Mouse (Mus musculus) limb, embryonic 12.5 days (tissue): Measurements from ENCODE around the gene Lrrc25. TPM values are rescaled to one million over a fixed set of nuclear protein-coding genes. Genes with fewer than 3 reads are reported as not detected.
A peak's percentile ranks its signal among the peaks of the same experiment; 100 is the strongest.

ENCODE experiments used
- ATAC-seq: fragments of 200-750 bp; cut with Nextera tagmentation; 2 replicates; pipeline ENCODE4 v1.8.0; 2017; ENCODE audit warnings: low read depth, moderate TSS enrichment; ENCODE audit not compliant: insufficient number of reproducible peaks, insufficient read depth, low FRiP score, low TSS enrichment
- H3K27ac ChIP-seq: fragments of 300-500 bp; sonication (generic); 2 replicates; pipeline ENCODE4 v1.5.1; 2016; ENCODE audit warnings: mild to moderate bottlenecking, moderate library complexity
- H3K27me3 ChIP-seq: fragments of 300-500 bp; sonication (generic); 2 replicates; pipeline ENCODE4 v1.6.1; 2016; ENCODE audit warnings: mild to moderate bottlenecking, moderate library complexity
- H3K36me3 ChIP-seq: fragments of 300-500 bp; sonication (generic); 2 replicates; pipeline ENCODE4 v1.6.1; 2016; ENCODE audit warnings: mild to moderate bottlenecking, moderate library complexity
- H3K4me1 ChIP-seq: fragments of 300-500 bp; sonication (generic); replicated peaks from 2 replicates; pipeline ENCODE4 v1.6.1; 2016
- H3K4me2 ChIP-seq: fragments of 300-500 bp; sonication (generic); 2 replicates; pipeline ENCODE4 v1.6.1; 2016; ENCODE audit warnings: mild to moderate bottlenecking, moderate library complexity
- H3K4me3 ChIP-seq: fragments of 300-500 bp; sonication (generic); replicated peaks from 2 replicates; pipeline ENCODE4 v1.5.1; 2016; ENCODE audit warnings: mild to moderate bottlenecking
- H3K9ac ChIP-seq: fragments of 300-500 bp; sonication (generic); replicated peaks from 2 replicates; pipeline ENCODE4 v1.6.1; 2016; ENCODE audit warnings: mild to moderate bottlenecking, moderate library complexity
- H3K9me3 ChIP-seq: fragments of 300-500 bp; sonication (generic); 2 replicates; pipeline ENCODE4 v1.6.1; 2016; ENCODE audit warnings: mild to moderate bottlenecking, moderate library complexity
- WGBS: fragments of 180-500 bp; shearing (Covaris S2); methylation state at CpG from one replicate; pipeline ENCODE4 v1.1.7; 2016; 5-methylcytosine and 5-hydroxymethylcytosine counted together
- polyA plus RNA-seq: library from polyadenylated mRNA; unstranded; fragments of >200 nt; fragmentation: Nextera tagmentation; extraction: Ambion mirVana; gene quantifications from 2 replicates; pipeline ENCODE4 v1.2.1, GENCODE M21; 2016

Gene Lrrc25
- polyA plus RNA-seq, 1 experiment from 2014 or later: 1.2 TPM

DNA sequence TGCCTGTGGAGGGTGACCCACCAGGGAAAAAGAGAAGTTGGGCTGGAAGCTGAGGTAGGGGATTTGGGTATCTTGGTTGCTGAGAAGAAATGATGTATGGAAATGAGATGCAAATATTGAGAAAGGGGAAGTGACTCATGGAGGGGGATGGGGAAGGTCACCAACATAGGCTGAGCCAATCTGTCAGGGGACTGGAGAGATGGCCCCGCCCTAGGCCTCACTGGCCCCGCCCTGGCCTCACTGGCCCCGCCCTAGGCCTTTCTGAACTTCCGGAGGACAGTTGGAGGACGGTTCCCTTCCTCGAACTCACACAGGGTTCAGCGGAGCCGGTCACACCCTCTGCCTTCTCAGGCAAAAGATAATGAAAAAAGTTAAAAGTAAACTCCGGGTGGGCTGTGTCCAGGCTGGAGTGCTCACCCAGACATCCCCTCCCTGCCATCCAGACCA is 3.0 kb downstream of the Lrrc25 start:
- Histone ChIP-seq H3K4me3 (no peak overlapping the region), H3K27ac (no peak overlapping the region)
- no peak for ATAC-seq

DNA sequence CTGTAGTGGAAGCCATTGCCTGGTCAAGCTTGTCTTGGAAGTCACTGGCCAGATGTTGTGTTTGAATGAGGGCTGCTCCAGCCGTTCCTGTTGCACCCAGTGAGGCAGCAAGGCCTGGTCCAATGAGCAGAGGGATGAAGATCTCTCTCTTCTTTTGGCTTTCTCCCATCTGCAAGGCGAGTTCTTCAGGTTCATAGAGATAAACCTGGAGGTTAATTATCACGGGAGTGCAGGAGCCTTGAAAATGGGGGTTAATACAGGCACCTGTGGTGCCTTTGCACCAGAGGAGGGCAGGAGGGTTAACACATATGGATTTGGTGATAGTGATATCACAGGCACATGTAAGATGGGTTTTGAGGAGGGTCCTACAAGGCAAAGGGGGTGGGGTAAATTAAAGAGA is 6.3 kb downstream of the Lrrc25 start:
- H3K27ac ChIP-seq: no peak overlapping the region
- no peak overlapping the region for H3K4me3 ChIP-seq
- H3K9ac ChIP-seq: no peak overlapping the region
- WGBS: 60% methylated on average over 3 of the region's 3 CpGs
- H3K27me3 ChIP-seq: peaks cover 29% of the 10 kb centered on the region
- H3K4me2 ChIP-seq: no peak overlapping the region
- no peaks in the 10 kb centered on the region for H3K9me3 ChIP-seq
- peaks cover 18% of the 10 kb centered on the region for H3K4me1 ChIP-seq
- no peak for ATAC-seq
- no peaks in the 10 kb centered on the region for H3K36me3 ChIP-seq

More for the DNA sequence above, 3.0 kb downstream of the Lrrc25 start:
- Histone ChIP-seq H3K9ac (no peak overlapping the region), H3K36me3 (no peaks in the 10 kb centered on the region), H3K4me1 (peaks cover 13% of the 10 kb centered on the region), H3K9me3 (no peaks in the 10 kb centered on the region), H3K4me2 (no peak overlapping the region), H3K27me3 (peaks cover 29% of the 10 kb centered on the region)
- WGBS: 37% methylated on average over 9 of the region's 9 CpGs

DNA sequence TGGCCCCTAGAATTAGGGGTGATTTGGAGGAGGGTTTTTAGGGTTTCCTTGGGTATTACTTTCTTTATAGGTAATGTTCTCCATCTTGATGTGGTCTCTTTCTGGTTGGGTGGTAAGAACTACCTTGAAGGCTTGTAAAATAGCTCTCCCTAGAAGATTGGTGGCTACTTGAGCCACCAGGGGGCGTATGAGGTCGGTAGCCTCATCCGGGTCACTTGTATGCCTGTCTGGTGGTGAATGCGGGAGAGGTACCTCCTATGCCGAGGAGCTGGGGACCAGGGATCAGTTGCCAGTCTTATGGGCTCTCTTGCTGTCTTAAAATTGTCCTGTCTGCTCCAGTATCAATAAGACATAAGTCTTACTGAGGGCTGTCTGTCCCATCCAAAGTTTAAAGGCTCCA is 9.1 kb downstream of the Lrrc25 start:
- ATAC-seq: no peak
- 0 out of 2 replicates have a peak overlapping the region, but pooled peaks have one; percentile 53 for H3K27ac ChIP-seq
- WGBS: 20% methylated on average over 5 of the region's 5 CpGs
- no peaks in the 10 kb centered on the region for H3K9me3 ChIP-seq
- no peak overlapping the region for H3K9ac ChIP-seq
- peaks cover 29% of the 10 kb centered on the region for H3K27me3 ChIP-seq
- peaks cover 14% of the 10 kb centered on the region for H3K4me1 ChIP-seq
- H3K4me3 ChIP-seq: no peak overlapping the region
- H3K36me3 ChIP-seq: no peaks in the 10 kb centered on the region
- H3K4me2 ChIP-seq: peak overlapping the region; percentile 19

DNA sequence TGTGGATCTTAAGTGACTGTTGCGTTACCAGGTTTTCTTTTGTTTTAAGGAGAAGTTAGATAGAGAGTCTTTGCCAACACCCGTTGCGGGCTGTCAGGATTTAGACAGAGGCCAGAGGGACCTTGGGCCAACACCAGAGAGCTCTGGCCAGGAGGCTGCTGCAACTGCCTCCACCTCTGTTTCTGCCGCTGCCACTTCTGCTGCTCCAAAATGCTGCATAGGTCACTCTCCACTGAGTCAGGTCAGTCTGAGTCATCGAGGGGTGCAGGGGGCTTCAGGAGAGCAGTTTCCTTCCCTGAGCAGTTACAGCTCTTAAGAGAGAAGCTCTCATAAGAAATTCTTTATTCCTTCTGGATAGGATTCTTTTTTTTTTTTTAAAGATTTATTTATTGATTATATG is 11.1 kb downstream of the Lrrc25 start:
- H3K9ac ChIP-seq: no peak overlapping the region
- ATAC-seq: no peak
- H3K4me3 ChIP-seq: no peak overlapping the region
- WGBS: 89% methylated on average over 5 of the region's 5 CpGs
- H3K4me1 ChIP-seq: peaks cover 29% of the 10 kb centered on the region
- no peak overlapping the region for H3K27ac ChIP-seq
- no peaks in the 10 kb centered on the region for H3K9me3 ChIP-seq
- peaks cover 25% of the 10 kb centered on the region for H3K27me3 ChIP-seq
- H3K36me3 ChIP-seq: no peaks in the 10 kb centered on the region
- H3K4me2 ChIP-seq: no peak overlapping the region

DNA sequence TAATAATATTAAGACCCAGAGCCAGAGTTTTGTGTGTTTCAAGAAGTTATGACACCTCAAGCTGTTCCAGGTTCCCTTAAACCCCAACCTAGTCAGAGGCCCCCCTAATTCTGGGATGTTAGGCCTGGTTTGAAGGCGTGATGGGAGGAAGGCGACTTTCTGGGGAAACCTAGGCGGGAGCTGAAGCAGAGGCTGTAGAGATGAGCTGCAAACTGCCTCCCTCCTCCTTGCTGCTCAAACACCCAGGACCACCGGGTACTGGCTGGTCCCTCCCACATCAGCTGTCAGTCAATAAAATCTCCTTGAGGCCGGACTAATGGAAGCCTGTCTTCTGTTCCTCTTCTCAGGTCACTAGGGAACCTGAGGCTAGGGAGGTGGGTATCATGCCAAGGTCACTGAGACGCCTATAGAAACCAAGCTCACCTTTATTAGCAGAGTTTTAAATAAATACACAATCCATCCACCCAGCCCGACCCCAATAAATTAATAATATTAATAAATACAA is 13.1 kb downstream of the Lrrc25 start:
- Histone ChIP-seq H3K9ac (peak overlapping the region; percentile 59), H3K9me3 (no peaks in the 10 kb centered on the region), H3K27ac (0 out of 2 replicates have a peak overlapping the region, but pooled peaks have one; percentile 53), H3K36me3 (no peaks in the 10 kb centered on the region), H3K27me3 (peaks cover 23% of the 10 kb centered on the region), H3K4me2 (peak overlapping the region; percentile 73), H3K4me1 (peaks cover 33% of the 10 kb centered on the region), H3K4me3 (peak overlapping the region; percentile 54)
- no peak for ATAC-seq
- WGBS: 56% methylated on average over 7 of the region's 7 CpGs

DNA sequence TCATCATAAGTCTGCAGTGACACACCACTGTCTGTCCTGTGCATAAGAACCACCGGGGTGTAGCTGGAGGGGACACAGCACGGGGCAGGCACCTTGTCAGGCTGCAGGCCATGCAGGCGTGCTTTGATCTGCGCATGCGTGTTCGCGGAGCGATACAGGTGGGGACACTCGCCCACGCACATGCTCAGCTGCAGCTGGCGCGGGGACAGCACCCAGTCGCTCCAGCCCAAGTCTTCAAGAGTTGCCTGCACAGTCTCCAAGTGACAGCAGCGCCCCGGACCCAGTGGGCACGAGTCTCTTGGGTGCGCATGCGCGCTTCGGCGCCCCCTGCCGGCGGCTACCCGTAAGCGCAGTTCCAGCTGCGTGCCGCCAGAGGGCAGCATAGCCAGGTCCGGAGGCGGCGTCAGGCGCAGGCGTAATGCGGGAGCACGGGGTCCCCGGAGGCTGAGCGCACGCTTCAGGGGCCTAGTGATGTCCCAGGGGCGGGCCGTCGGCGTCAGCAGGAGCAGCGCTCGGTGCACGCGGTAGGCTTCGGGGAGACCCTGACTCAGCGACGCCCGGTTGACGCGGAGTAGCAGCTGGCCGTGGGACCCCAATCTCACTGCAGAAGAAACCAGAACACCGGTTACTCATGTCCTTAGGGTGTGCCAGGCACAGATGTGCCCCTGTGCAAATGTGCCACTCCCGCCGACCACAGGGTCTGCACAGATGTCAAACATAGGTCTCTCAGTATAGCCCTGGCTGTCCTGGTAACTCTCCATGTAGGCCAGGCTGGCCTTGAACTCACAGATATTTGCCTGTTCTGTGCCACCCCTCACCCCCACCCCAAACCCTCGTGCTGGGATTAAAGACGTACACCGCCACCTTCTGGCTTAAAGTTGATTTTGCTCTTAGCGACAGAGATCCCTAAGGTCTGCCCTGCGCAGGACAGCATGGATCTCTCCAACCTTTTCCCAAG is 13.9 kb downstream of the Lrrc25 start:
- Histone ChIP-seq H3K4me3 (peak overlapping the region; percentile 54), H3K4me2 (peak overlapping the region; percentile 73), H3K4me1 (peaks cover 38% of the 10 kb centered on the region), H3K9ac (peak overlapping the region; percentile 59), H3K27ac (peak overlapping the region; percentile 53), H3K27me3 (peaks cover 23% of the 10 kb centered on the region), H3K36me3 (no peaks in the 10 kb centered on the region), H3K9me3 (no peaks in the 10 kb centered on the region)
- peak; percentile 83 for ATAC-seq
- WGBS: 1% methylated on average over 60 of the region's 60 CpGs

DNA sequence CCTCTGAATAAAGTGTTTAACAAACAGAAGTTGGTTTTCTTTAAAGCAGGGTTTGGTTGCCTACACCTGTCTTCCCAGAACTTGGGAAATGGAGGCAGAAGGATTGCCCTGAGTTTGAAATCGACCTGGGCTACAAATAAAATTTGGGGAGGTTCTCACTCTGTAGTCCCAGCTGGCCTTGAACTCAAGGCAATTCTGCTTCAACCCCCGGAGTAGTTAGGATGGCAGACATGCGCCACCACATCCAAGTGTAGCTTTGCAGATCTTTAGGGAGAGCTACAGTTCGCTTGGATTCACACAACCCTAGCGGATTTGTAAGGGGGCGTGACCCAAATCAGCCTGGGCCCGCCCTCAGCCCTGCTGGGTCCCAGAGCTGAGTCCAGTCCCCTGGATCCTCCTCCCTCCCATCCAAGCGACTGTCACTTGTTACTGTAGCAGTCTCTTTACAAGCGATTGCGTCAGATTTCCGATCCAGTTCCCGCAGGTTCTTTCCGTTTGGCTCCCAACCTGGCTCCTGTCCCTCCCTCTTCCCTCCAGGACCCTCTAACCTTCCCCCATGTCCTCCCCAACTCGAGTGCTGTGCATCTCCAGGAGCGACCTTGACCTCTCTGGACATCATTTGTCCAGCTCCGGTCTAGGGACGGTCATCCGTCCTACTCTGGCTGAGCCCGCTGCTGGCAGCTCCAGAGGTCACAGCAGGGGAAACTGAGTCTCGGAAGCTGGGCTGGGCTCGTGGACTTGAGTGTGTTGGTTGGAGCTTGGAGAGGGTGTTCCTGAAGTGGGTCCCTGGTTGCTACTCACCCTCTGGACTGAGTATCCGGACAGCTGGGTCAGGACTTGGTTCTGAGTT is 14.8 kb downstream of the Lrrc25 start:
- no peaks in the 10 kb centered on the region for H3K36me3 ChIP-seq
- H3K4me2 ChIP-seq: peak overlapping the region; percentile 73
- H3K4me3 ChIP-seq: 0 out of 2 replicates have a peak overlapping the region, but pooled peaks have one; percentile 54
- H3K27ac ChIP-seq: no peak overlapping the region
- H3K9ac ChIP-seq: no peak overlapping the region; the same call in 1 of the 2 replicates
- H3K9me3 ChIP-seq: no peaks in the 10 kb centered on the region
- H3K27me3 ChIP-seq: peaks cover 23% of the 10 kb centered on the region
- 13% methylated on average over 22 of the region's 22 CpGs for WGBS
- H3K4me1 ChIP-seq: peaks cover 34% of the 10 kb centered on the region
- 0 out of 2 replicates have a peak, but pooled peaks have one; percentile 38 for ATAC-seq

DNA sequence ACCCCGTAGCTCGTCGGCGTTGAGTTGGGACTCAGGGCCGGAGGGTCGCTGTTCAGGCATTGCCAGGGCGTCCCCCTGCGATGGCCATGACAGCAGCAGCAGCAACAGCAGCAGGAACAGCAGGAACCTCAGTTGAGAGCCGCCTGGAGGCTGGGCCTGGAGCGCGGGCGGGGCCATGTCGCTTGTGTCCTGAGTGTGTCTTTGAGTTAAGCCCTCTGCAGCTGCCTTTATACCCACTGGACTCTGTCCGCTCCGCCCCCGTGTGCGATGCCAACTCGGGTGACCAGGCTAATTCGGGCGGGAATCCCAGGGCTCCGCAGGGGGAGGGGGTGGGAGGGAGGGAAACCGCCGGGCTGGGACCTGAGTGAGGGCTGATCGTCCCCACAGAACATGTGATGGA is 15.5 kb downstream of the Lrrc25 start:
- Histone ChIP-seq H3K27me3 (peaks cover 23% of the 10 kb centered on the region), H3K4me3 (no peak overlapping the region), H3K9me3 (no peaks in the 10 kb centered on the region), H3K4me2 (no peak overlapping the region), H3K36me3 (no peaks in the 10 kb centered on the region), H3K9ac (no peak overlapping the region), H3K4me1 (peaks cover 38% of the 10 kb centered on the region), H3K27ac (no peak overlapping the region)
- 17% methylated on average over 24 of the region's 24 CpGs for WGBS
- no peak for ATAC-seq

DNA sequence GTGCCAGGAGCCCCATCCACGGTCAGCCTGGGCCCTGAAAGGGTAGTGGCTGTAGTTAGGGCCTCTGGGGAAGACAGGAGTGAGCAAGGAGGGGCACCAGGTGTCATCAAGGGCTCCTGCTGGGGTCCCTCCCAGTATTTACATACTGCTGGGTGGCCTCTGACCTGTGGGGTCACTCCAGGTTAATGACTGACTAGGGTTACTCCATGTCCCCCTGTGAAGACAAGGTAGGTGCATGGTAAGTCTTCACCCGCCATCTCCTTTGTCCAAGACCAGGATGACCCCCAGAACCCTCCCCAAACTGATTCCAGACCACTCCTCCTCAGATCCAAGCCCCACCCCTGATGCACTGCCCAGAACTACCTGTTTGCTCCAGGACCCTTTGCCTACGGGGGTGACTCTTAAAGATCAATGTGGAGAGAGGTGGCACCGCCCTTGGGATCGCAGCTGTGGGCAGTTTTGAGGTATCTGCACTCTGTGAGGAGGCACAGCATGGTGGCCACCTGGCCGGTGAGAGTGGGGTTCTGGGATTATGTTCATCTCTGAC is 16.5 kb downstream of the Lrrc25 start, which contains the start of gene Gdf15:
Gene Gdf15 (minus strand): TSS at position 111 of the 547 bp plus-strand sequence.
- H3K9ac ChIP-seq: peak within 1 kb of the TSS; percentile 23; the same call in 1 of the 2 replicates
- H3K4me3 ChIP-seq: no peak within 1 kb of the TSS
- ATAC-seq: no peak
- H3K27ac ChIP-seq: no peak within 1 kb of the TSS
- no peaks in the 10 kb centered on the region for H3K9me3 ChIP-seq
- 68% methylated on average over 6 of the region's 6 CpGs for WGBS
- no peaks in the 10 kb centered on the region for H3K36me3 ChIP-seq
- peaks cover 23% of the 10 kb centered on the region for H3K27me3 ChIP-seq
- no peak within 1 kb of the TSS for H3K4me2 ChIP-seq
- peaks cover 48% of the 10 kb centered on the region for H3K4me1 ChIP-seq

DNA sequence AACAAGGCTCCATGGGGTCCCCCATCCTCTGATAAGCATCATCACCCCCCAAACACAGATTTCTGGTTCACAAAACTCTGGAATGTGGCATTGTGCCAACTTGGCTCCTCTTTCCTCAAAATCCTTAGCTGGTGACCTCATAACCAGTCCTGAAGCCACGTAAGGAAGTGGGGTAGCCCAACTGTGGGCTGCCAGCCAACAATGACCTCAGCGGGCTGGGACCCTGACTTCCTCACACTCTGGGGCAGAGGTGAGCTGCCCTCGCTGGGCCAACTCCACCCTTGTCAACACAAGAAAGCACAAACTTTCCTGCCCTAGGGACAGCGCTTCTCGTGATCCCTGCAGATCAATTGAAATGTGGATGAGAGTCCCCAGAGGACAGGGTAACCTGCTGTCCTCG is 18.1 kb downstream of the Lrrc25 start:
- H3K27me3 ChIP-seq: peaks cover 23% of the 10 kb centered on the region
- no peaks in the 10 kb centered on the region for H3K36me3 ChIP-seq
- peaks cover 51% of the 10 kb centered on the region for H3K4me1 ChIP-seq
- ATAC-seq: no peak
- no peaks in the 10 kb centered on the region for H3K9me3 ChIP-seq
- 67% methylated on average over 6 of the region's 6 CpGs for WGBS
- H3K4me3 ChIP-seq: no peak overlapping the region
- no peak overlapping the region for H3K27ac ChIP-seq
- no peak overlapping the region for H3K9ac ChIP-seq
- H3K4me2 ChIP-seq: no peak overlapping the region
